Mouse (Mus musculus) heart, postnatal 0 days (tissue): ENCODE measurements around the gene Gmppa. TPM values are rescaled to one million over a fixed set of nuclear protein-coding genes. Genes with fewer than 3 reads are reported as not detected.

Experiments
- ATAC-seq: fragments of 200-750 bp; cut with Nextera tagmentation; 2 replicates; pipeline ENCODE4 v1.8.0; 2017; ENCODE audit warnings: low read depth, moderate number of reproducible peaks, moderate library complexity; ENCODE audit not compliant: insufficient read depth
- DNase-seq: peaks from one replicate; pipeline ENCODE4 v3.0.0-alpha.2; 2016; ENCODE audit warnings: low spot score
- H3K27ac ChIP-seq: fragments of 300-500 bp; sonication (generic); 2 replicates; pipeline ENCODE4 v1.5.1; 2014; ENCODE audit warnings: low read depth, mild to moderate bottlenecking
- H3K27me3 ChIP-seq: fragments of 300-500 bp; sonication (generic); 2 replicates; pipeline ENCODE4 v1.6.1; 2014; ENCODE audit warnings: low read length, mixed read lengths; ENCODE audit not compliant: control insufficient read depth, insufficient read depth
- H3K36me3 ChIP-seq: fragments of 300-500 bp; sonication (generic); replicated peaks from 2 replicates; pipeline ENCODE4 v1.6.1; 2014; ENCODE audit warnings: low read length, mixed read lengths; ENCODE audit not compliant: control insufficient read depth, insufficient read depth
- H3K4me1 ChIP-seq: fragments of 300-500 bp; sonication (generic); 2 replicates; pipeline ENCODE4 v1.6.1; 2014; ENCODE audit warnings: antibody characterized with exemption; ENCODE audit not compliant: control insufficient read depth, insufficient read depth
- H3K4me2 ChIP-seq: fragments of 300-500 bp; sonication (generic); 2 replicates; pipeline ENCODE4 v1.6.1; 2014; ENCODE audit warnings: low read depth, mild to moderate bottlenecking, low read length, moderate library complexity
- H3K4me3 ChIP-seq: fragments of 300-500 bp; sonication (generic); 2 replicates; pipeline ENCODE4 v1.5.1; 2014; ENCODE audit warnings: low read depth, low read length
- H3K9ac ChIP-seq: fragments of 300-500 bp; sonication (generic); replicated peaks from 2 replicates; pipeline ENCODE4 v1.6.1; 2014; ENCODE audit warnings: low read depth, low read length, mixed read lengths
- H3K9me3 ChIP-seq: fragments of 300-500 bp; sonication (generic); replicated peaks from 2 replicates; pipeline ENCODE4 v1.6.1; 2016; ENCODE audit warnings: low read length; ENCODE audit not compliant: control insufficient read depth
- CTCF ChIP-seq: IDR thresholded peaks from 2 replicates; pipeline ENCODE4 v1.5.1; 2016; ENCODE audit warnings: antibody characterized with exemption, control low read depth, low read depth
- EP300 ChIP-seq: IDR thresholded peaks from 2 replicates; pipeline ENCODE4 v1.6.1; 2016; ENCODE audit warnings: antibody characterized with exemption, low read depth
- WGBS: fragments of 180-500 bp; shearing (Covaris S2); extraction: QIAGEN DNeasy Blood & Tissue Kit; methylation state at CpG from one replicate; pipeline ENCODE4 v1.1.7; 2014; 5-methylcytosine and 5-hydroxymethylcytosine counted together
- polyA plus RNA-seq: library from polyadenylated mRNA; unstranded; fragments of >200 nt; fragmentation: Nextera tagmentation; extraction: Ambion mirVana; gene quantifications from 2 replicates; pipeline ENCODE4 v1.2.1, GENCODE M21; 2015
- total RNA-seq: library from RNA; depleted of rRNA; stranded (reverse); fragments of >200 nt; gene quantifications from 2 replicates; pipeline ENCODE4 v1.2.3, GENCODE M21; 2014; ENCODE audit warnings: low replicate concordance

Gmppa gene
- total and polyA plus RNA-seq, 2 experiments from 2014 or later, result 47.4 to 85.2 TPM

GRCm38 (mm10) chr1:75442171-75442570 lies 6.4 kb downstream of the Gmppa start:
- DNase-seq (no peak), ATAC-seq (no peak)
- WGBS, result 89% methylated on average over 9 of the region's 9 CpGs
- Histone ChIP-seq H3K4me1 (peaks cover 12% of the 10 kb centered on the region), H3K4me2 (no peak overlapping the region), H3K4me3 (no peak overlapping the region), H3K27ac (no peak overlapping the region), H3K9ac (no peak overlapping the region), H3K36me3 (peaks cover 8% of the 10 kb centered on the region; the same call in 1 of the 2 replicates), H3K27me3 (peaks cover 17% of the 10 kb centered on the region; the same call in 1 of the 2 replicates), H3K9me3 (no peaks in the 10 kb centered on the region)
- TF ChIP-seq CTCF, result no peak
- no peak for TF ChIP-seq EP300

- no peak for ATAC-seq
Measured at GRCm38 (mm10) chr1:75442811-75443210, 7.1 kb downstream of the Gmppa start.

GRCm38 (mm10) chr1:75443247-75444024 lies 7.7 kb downstream of the Gmppa start:
- no peak overlapping the region for H3K9ac ChIP-seq
- no peak overlapping the region for H3K27ac ChIP-seq
- peaks cover 22% of the 10 kb centered on the region for H3K4me1 ChIP-seq
- H3K36me3 ChIP-seq, result peaks cover 8% of the 10 kb centered on the region; the same call in 1 of the 2 replicates
- no peaks in the 10 kb centered on the region for H3K9me3 ChIP-seq
- H3K27me3 ChIP-seq, result peaks cover 28% of the 10 kb centered on the region
- no peak overlapping the region for H3K4me2 ChIP-seq
- TF ChIP-seq CTCF, result no peak
- no peak for DNase-seq
- ATAC-seq, result no peak
- WGBS, result 56% methylated on average over 13 of the region's 13 CpGs
- no peak overlapping the region for H3K4me3 ChIP-seq

More at GRCm38 (mm10) chr1:75442811-75443210, 7.1 kb downstream of the Gmppa start:
- Histone ChIP-seq H3K4me3 (no peak overlapping the region), H3K36me3 (peaks cover 8% of the 10 kb centered on the region; the same call in 1 of the 2 replicates), H3K4me1 (peaks cover 17% of the 10 kb centered on the region), H3K9ac (no peak overlapping the region), H3K27ac (no peak overlapping the region), H3K4me2 (no peak overlapping the region), H3K27me3 (peaks cover 23% of the 10 kb centered on the region), H3K9me3 (no peaks in the 10 kb centered on the region)
- 72% methylated on average over 8 of the region's 8 CpGs for WGBS
- DNase-seq, result no peak
- TF ChIP-seq EP300 (no peak), CTCF (no peak)

GRCm38 (mm10) chr1:75444208-75444607 lies 8.5 kb downstream of the Gmppa start:
- peaks cover 8% of the 10 kb centered on the region; the same call in 1 of the 2 replicates for H3K36me3 ChIP-seq
- peaks cover 36% of the 10 kb centered on the region for H3K27me3 ChIP-seq
- no peak overlapping the region for H3K4me3 ChIP-seq
- no peak overlapping the region for H3K27ac ChIP-seq
- peaks cover 22% of the 10 kb centered on the region for H3K4me1 ChIP-seq
- no peak for TF ChIP-seq CTCF
- no peak for TF ChIP-seq EP300
- H3K9me3 ChIP-seq, result no peaks in the 10 kb centered on the region
- H3K9ac ChIP-seq, result no peak overlapping the region
- DNase-seq (no peak), ATAC-seq (no peak)
- WGBS, result 58% methylated on average over 3 of the region's 3 CpGs
- no peak overlapping the region for H3K4me2 ChIP-seq

GRCm38 (mm10) chr1:75445141-75445701 lies 9.5 kb downstream of the Gmppa start:
- H3K9me3 ChIP-seq, result no peaks in the 10 kb centered on the region
- H3K4me2 ChIP-seq, result no peak overlapping the region
- no peak overlapping the region for H3K9ac ChIP-seq
- no peak for ATAC-seq
- H3K4me3 ChIP-seq, result no peak overlapping the region
- peaks cover 22% of the 10 kb centered on the region for H3K4me1 ChIP-seq
- no peak overlapping the region for H3K27ac ChIP-seq
- 14% methylated on average over 9 of the region's 9 CpGs for WGBS
- DNase-seq, result no peak
- TF ChIP-seq EP300 (no peak), CTCF (no peak)
- H3K27me3 ChIP-seq, result peaks cover 46% of the 10 kb centered on the region
- H3K36me3 ChIP-seq, result peaks cover 8% of the 10 kb centered on the region; the same call in 1 of the 2 replicates
